ENCODE assay signal across 9 mouse cellular contexts in genomic region chr15:101772711-101773081, GRCm38 (mm10). TPM values are rescaled to one million over a fixed set of nuclear protein-coding genes. Genes with fewer than 3 reads are reported as not detected.
DNase-seq lines count a peak whose midpoint lies in the region; ATAC-seq lines count a peak whose summit lies in the region.
"Had no signal": no experiment of that assay in that cellular context is flagged by ENCODE, and none has a peak within 500 bp of the region (broad histone marks: within the 10 kb centered on the region; RNA-seq: fewer than 3 reads in every experiment).

No protein-coding gene starts in this region.

- no peak overlapping the region for H3K27ac ChIP-seq in lung, embryonic 15.5 days

- no peak overlapping the region for H3K9ac ChIP-seq in lung, embryonic 15.5 days

- no peaks in the 10 kb centered on the region for H3K4me1 ChIP-seq in lung, embryonic 15.5 days

- H3K36me3 ChIP-seq in lung, embryonic 15.5 days: no peaks in the 10 kb centered on the region

- no peak overlapping the region for H3K4me3 ChIP-seq in lung, embryonic 15.5 days
- H3K4me3 ChIP-seq: megakaryocyte, embryonic 14.5 days had no signal

- no peaks in the 10 kb centered on the region for H3K9me3 ChIP-seq in lung, embryonic 15.5 days

- no peak overlapping the region for H3K4me2 ChIP-seq in lung, embryonic 15.5 days

- peak; percentile 71 to 81 for ATAC-seq in hematopoietic stem cell, adult 5-6 weeks (replicated peaks in 1 of 2; ENCODE audit: insufficient read depth in 1 of 2, low FRiP score in 2 of 2, low TSS enrichment in 1 of 2, low read depth in 1 of 2, poor library complexity in 2 of 2, severe bottlenecking in 2 of 2)
- peak; percentile 72 for ATAC-seq in lung, embryonic 15.5 days (ENCODE audit: borderline replicate concordance, extremely low read depth, low FRiP score, low TSS enrichment)

- WGBS in lung, embryonic 15.5 days: 4% methylated on average over 5 of the region's 5 CpGs

- peak; percentile 73 for DNase-seq in MN1 (ENCODE audit: low spot score)
- DNase-seq in cerebellum, adult 8-10 months: peak; percentile 70
- peak; percentile 90 for DNase-seq in forelimb bud, embryonic 11.5 days (ENCODE audit: low read depth, low spot score)
- DNase-seq in layer of hippocampus, adult 8-10 months (ENCODE audit: low spot score in 2 of 2): peak; percentile 77 to 95
- DNase-seq in ovary, postnatal 14 days (ENCODE audit: low spot score): peak; percentile 95
- DNase-seq in thymus, postnatal 0 days (ENCODE audit: low spot score): peak; percentile 69

- H3K27me3 ChIP-seq in lung, embryonic 15.5 days: no peaks in the 10 kb centered on the region

RNA-seq across cellular contexts. Expression of gene Krt72, which starts 13.6 kb away (rescaled TPM):
- total RNA-seq in hematopoietic stem cell, adult 5-6 weeks (2017): not detected in 2 replicates
- not detected for total RNA-seq in layer of hippocampus, adult 8-10 months (2022)
- not detected in 2 replicates for polyA plus RNA-seq in lung, embryonic 15.5 days (2015; fragmentation: Nextera tagmentation; extraction: Ambion mirVana)
- 0.50 and 0.61 TPM in 2 replicates for polyA plus RNA-seq in thymus, postnatal 0 days (2015; fragmentation: Nextera tagmentation; extraction: Ambion mirVana)

RNA-seq across cellular contexts. Expression of gene Krt73, which starts 29.4 kb away (rescaled TPM):
- not detected in 2 replicates for total RNA-seq in hematopoietic stem cell, adult 5-6 weeks (2017)
- total RNA-seq in layer of hippocampus, adult 8-10 months (2022): 1 to 10 TPM; 4.4 to 6.8 (median 6.1) TPM
- polyA plus RNA-seq in lung, embryonic 15.5 days (2015; fragmentation: Nextera tagmentation; extraction: Ambion mirVana): not detected in 2 replicates
- 0.42 and 0.60 TPM in 2 replicates for polyA plus RNA-seq in thymus, postnatal 0 days (2015; fragmentation: Nextera tagmentation; extraction: Ambion mirVana)

RNA-seq across cellular contexts. Expression of gene Krt71, which starts 29.8 kb away (rescaled TPM):
- not detected in 2 replicates for total RNA-seq in hematopoietic stem cell, adult 5-6 weeks (2017)
- total RNA-seq in layer of hippocampus, adult 8-10 months (2022): not detected
- polyA plus RNA-seq in lung, embryonic 15.5 days (2015; fragmentation: Nextera tagmentation; extraction: Ambion mirVana): not detected in 2 replicates
- 1.5 and 1.7 TPM in 2 replicates for polyA plus RNA-seq in thymus, postnatal 0 days (2015; fragmentation: Nextera tagmentation; extraction: Ambion mirVana)

RNA-seq across cellular contexts. Expression of gene Krt2, which starts 45.3 kb away (rescaled TPM):
- total RNA-seq in hematopoietic stem cell, adult 5-6 weeks (2017): not detected in 2 replicates
- total RNA-seq in layer of hippocampus, adult 8-10 months (2022): 1 to 10 TPM; 6.2 to 8.9 (median 7.9) TPM
- polyA plus RNA-seq in lung, embryonic 15.5 days (2015; fragmentation: Nextera tagmentation; extraction: Ambion mirVana): not detected in 2 replicates
- polyA plus RNA-seq in thymus, postnatal 0 days (2015; fragmentation: Nextera tagmentation; extraction: Ambion mirVana): 0.12 and 0.21 TPM in 2 replicates

RNA-seq across cellular contexts. Expression of gene Krt5, which starts 60.0 kb away (rescaled TPM):
- not detected in 2 replicates for total RNA-seq in hematopoietic stem cell, adult 5-6 weeks (2017)
- total RNA-seq in layer of hippocampus, adult 8-10 months (2022): under 1 TPM; 0.35 to 0.61 (median 0.53) TPM
- 4.7 and 11.1 TPM in 2 replicates for polyA plus RNA-seq in lung, embryonic 15.5 days (2015; fragmentation: Nextera tagmentation; extraction: Ambion mirVana)
- 110 and 117 TPM in 2 replicates for polyA plus RNA-seq in thymus, postnatal 0 days (2015; fragmentation: Nextera tagmentation; extraction: Ambion mirVana)
